Mouse (Mus musculus) CH12.LX (cell line): ENCODE results near the gene Herc4. TPM values are rescaled to one million over a fixed set of nuclear protein-coding genes. Genes with fewer than 3 reads are reported as not detected.

ENCODE experiments used
- DNase-seq: peaks from one replicate; pipeline ENCODE4 v3.0.0-alpha.2; 2013; ENCODE audit errors: extremely low read depth
- H3K27ac ChIP-seq: 2 replicates; pipeline ENCODE4 v1.5.1; 2012; ENCODE audit warnings: low read depth, mild to moderate bottlenecking, control low read depth, moderate library complexity; ENCODE audit not compliant: insufficient read depth
- H3K27me3 ChIP-seq: replicated peaks from 2 replicates; pipeline ENCODE3; 2012; ENCODE audit warnings: inconsistent platforms
- H3K36me3 ChIP-seq, 2 experiments: replicated peaks in 1 of 2; 2 replicates each; pipeline versions ENCODE3 to v1.6.1; 2012; ENCODE audit warnings: inconsistent platforms in 1 of 2, low read length in 1 of 2, mild to moderate bottlenecking in 1 of 2, mixed read lengths in 1 of 2, moderate library complexity in 1 of 2; ENCODE audit not compliant: control insufficient read depth in 1 of 2, insufficient read depth in 1 of 2
- H3K4me1 ChIP-seq, 2 experiments: 2 replicates each; pipeline ENCODE4 v1.6.1; 2012; ENCODE audit warnings: inconsistent platforms in 1 of 2, moderate library complexity in 1 of 2; ENCODE audit not compliant: insufficient read depth in 2 of 2, control insufficient read depth in 1 of 2
- H3K4me2 ChIP-seq: 2 replicates; pipeline ENCODE4 v1.6.1; 2012; ENCODE audit warnings: low read depth, mild to moderate bottlenecking, control low read depth; ENCODE audit not compliant: poor library complexity, insufficient read depth, severe bottlenecking
- H3K4me3 ChIP-seq, 3 experiments: fragments of 150-350 bp in 1 of 3; sonication (generic) in 1 of 3; replicated peaks in 1 of 3; 2 replicates each; pipeline versions ENCODE3 to v1.5.1; 2011 to 2012; ENCODE audit warnings: low read depth in 2 of 3, low read length in 2 of 3, mild to moderate bottlenecking in 2 of 3, moderate library complexity in 2 of 3, control low read depth in 1 of 3, improper control_type of control experiment in 1 of 3, inconsistent platforms in 1 of 3, mixed read lengths in 1 of 3; ENCODE audit not compliant: poor library complexity in 1 of 3
- H3K79me2 ChIP-seq: replicated peaks from 2 replicates; pipeline ENCODE4 v1.6.1; 2012; ENCODE audit warnings: mild to moderate bottlenecking, moderate library complexity; ENCODE audit not compliant: control insufficient read depth, poor library complexity, insufficient read depth, severe bottlenecking; ENCODE audit errors: extremely low read depth
- H3K9ac ChIP-seq: 2 replicates; pipeline ENCODE4 v1.6.1; 2012; ENCODE audit warnings: low read depth, mild to moderate bottlenecking, control low read depth, moderate library complexity; ENCODE audit not compliant: insufficient read depth
- H3K9me3 ChIP-seq: replicated peaks from 2 replicates; pipeline ENCODE3; 2012; ENCODE audit warnings: low read length, inconsistent platforms, mixed read lengths
- BHLHE40 ChIP-seq: IDR thresholded peaks from 2 replicates; pipeline ENCODE4 v1.6.1; 2011; ENCODE audit warnings: mild to moderate bottlenecking, low read depth, low read length, improper control_type of control experiment
- CTCF ChIP-seq, 2 experiments: IDR thresholded peaks in 1 of 2; conservative IDR thresholded peaks in 1 of 2; 2 replicates each; pipeline ENCODE4 v1.5.1; 2011 to 2012; ENCODE audit warnings: low read depth in 2 of 2, low read length in 2 of 2, improper control_type of control experiment in 1 of 2, inconsistent platforms in 1 of 2, mild to moderate bottlenecking in 1 of 2, moderate library complexity in 1 of 2
- E2F4 ChIP-seq: IDR thresholded peaks from 2 replicates; pipeline ENCODE4 v1.6.1; 2011; ENCODE audit warnings: low read depth, low read length, improper control_type of control experiment; ENCODE audit not compliant: insufficient replicate concordance
- ETS1 ChIP-seq: conservative IDR thresholded peaks from 2 replicates; pipeline ENCODE4 v1.6.1; 2012; ENCODE audit warnings: low read depth, mild to moderate bottlenecking, inconsistent platforms, low read length, improper control_type of control experiment, moderate library complexity
- GABPA ChIP-seq: IDR thresholded peaks from 2 replicates; pipeline ENCODE4 v1.6.1; 2012; ENCODE audit warnings: low read depth, low read length, improper control_type of control experiment, inconsistent platforms; ENCODE audit not compliant: insufficient replicate concordance
- IRF4 ChIP-seq: IDR thresholded peaks from 2 replicates; pipeline ENCODE4 v1.6.1; 2014; ENCODE audit warnings: low read depth, mild to moderate bottlenecking, inconsistent platforms, low read length, improper control_type of control experiment
- JUN ChIP-seq: IDR thresholded peaks from 2 replicates; pipeline ENCODE4 v1.6.1; 2011; ENCODE audit warnings: low read depth, mild to moderate bottlenecking, low read length, improper control_type of control experiment, moderate library complexity; ENCODE audit not compliant: insufficient read depth
- JUND ChIP-seq: conservative IDR thresholded peaks from 2 replicates; pipeline ENCODE4 v1.6.1; 2011; ENCODE audit warnings: low read depth, low read length, improper control_type of control experiment
- MAZ ChIP-seq: IDR thresholded peaks from 2 replicates; pipeline ENCODE4 v1.6.1; 2012; ENCODE audit warnings: low read depth, mild to moderate bottlenecking, inconsistent platforms, low read length, improper control_type of control experiment, moderate library complexity
- MEF2A ChIP-seq: IDR thresholded peaks from 2 replicates; pipeline ENCODE4 v1.6.1; 2014; ENCODE audit warnings: low read depth, mild to moderate bottlenecking, inconsistent platforms, low read length, improper control_type of control experiment, borderline replicate concordance
- MXI1 ChIP-seq: IDR thresholded peaks from 2 replicates; pipeline ENCODE4 v1.6.1; 2011; ENCODE audit warnings: mild to moderate bottlenecking, low read depth, low read length, improper control_type of control experiment
- MYC ChIP-seq: IDR thresholded peaks from 2 replicates; pipeline ENCODE4 v1.6.1; 2011; ENCODE audit warnings: low read depth, mild to moderate bottlenecking, improper control_type of control experiment, low read length
- NRF1 ChIP-seq: IDR thresholded peaks from 2 replicates; pipeline ENCODE4 v1.6.1; 2014; ENCODE audit warnings: low read depth, mild to moderate bottlenecking, inconsistent platforms, low read length, improper control_type of control experiment, moderate library complexity
- POLR2AphosphoS2 ChIP-seq: IDR thresholded peaks from 2 replicates; pipeline ENCODE4 v1.6.1; 2011; ENCODE audit warnings: low read depth, low read length, improper control_type of control experiment
- RAD21 ChIP-seq: IDR thresholded peaks from 2 replicates; pipeline ENCODE4 v1.6.1; 2011; ENCODE audit warnings: low read depth, mild to moderate bottlenecking, low read length, improper control_type of control experiment, moderate library complexity
- RCOR1 ChIP-seq: conservative IDR thresholded peaks from 2 replicates; pipeline ENCODE4 v1.6.1; 2012; ENCODE audit warnings: low read depth, mild to moderate bottlenecking, inconsistent platforms, low read length, improper control_type of control experiment
- SMC3 ChIP-seq: IDR thresholded peaks from 2 replicates; pipeline ENCODE4 v1.6.1; 2011; ENCODE audit warnings: low read depth, low read length, improper control_type of control experiment
- TBP ChIP-seq: conservative IDR thresholded peaks from 2 replicates; pipeline ENCODE4 v1.6.1; 2011; ENCODE audit warnings: low read depth, low read length, improper control_type of control experiment
- TCF12 ChIP-seq: IDR thresholded peaks from 2 replicates; pipeline ENCODE4 v1.6.1; 2014; ENCODE audit warnings: low read depth, mild to moderate bottlenecking, inconsistent platforms, low read length, improper control_type of control experiment
- UBTF ChIP-seq: IDR thresholded peaks from 2 replicates; pipeline ENCODE4 v1.6.1; 2012; ENCODE audit warnings: low read depth, mild to moderate bottlenecking, inconsistent platforms, low read length, improper control_type of control experiment, moderate library complexity
- USF1 ChIP-seq: IDR thresholded peaks from 2 replicates; pipeline ENCODE4 v1.6.1; 2014; ENCODE audit warnings: low read depth, mild to moderate bottlenecking, inconsistent platforms, low read length, improper control_type of control experiment
- ZC3H11A ChIP-seq: IDR thresholded peaks from 2 replicates; pipeline ENCODE4 v1.6.1; 2012; ENCODE audit warnings: low read depth, mild to moderate bottlenecking, inconsistent platforms, low read length, improper control_type of control experiment
- ZKSCAN1 ChIP-seq: IDR thresholded peaks from 2 replicates; pipeline ENCODE4 v1.6.1; 2012; ENCODE audit warnings: low read depth, inconsistent platforms, low read length, improper control_type of control experiment, borderline replicate concordance
- ZMIZ1 ChIP-seq: IDR thresholded peaks from 2 replicates; pipeline ENCODE4 v1.6.1; 2012; ENCODE audit warnings: low read depth, mild to moderate bottlenecking, inconsistent platforms, low read length, improper control_type of control experiment
- ZNF384 ChIP-seq: IDR thresholded peaks from 2 replicates; pipeline ENCODE4 v1.6.1; 2012; ENCODE audit warnings: low read depth, low read length, improper control_type of control experiment, inconsistent platforms
- dilution Hi-C: fragments of 300-500 bp; cut with MboI; formaldehyde crosslinking; loops from 2 replicates; pipeline ENCODE4 v1.14.3; 2020; ENCODE audit warnings: low sequenced_read_pairs; ENCODE audit not compliant: extremely low pct_unique_long_range_greater_than_20kb, extremely low pct_ligation_motif_present
- in situ Hi-C: fragments of 300-500 bp; cut with MboI; formaldehyde crosslinking; loops from 3 replicates; pipeline ENCODE4 v1.14.3; 2019; ENCODE audit warnings: low sequenced_read_pairs, low pct_ligation_motif_present, low pct_unique_long_range_greater_than_20kb, mixed read lengths
- polyA plus RNA-seq: library from polyadenylated mRNA; unstranded; fragments of >175 nt; gene quantifications from 2 replicates; pipeline ENCODE4 v1.2.1, GENCODE M21; 2012; ENCODE audit warnings: low read depth; ENCODE audit not compliant: insufficient read length
- total RNA-seq, 2 experiments: library from RNA; depleted of rRNA; stranded (reverse); fragments of 300-350 nt in 1 of 2; fragments of >200 nt in 1 of 2; gene quantifications; 2 replicates each; pipeline ENCODE4 v1.2.3; 2012 to 2014

Gene Herc4
- total and polyA plus RNA-seq, 3 experiments: 36.6 to 96.1 (median 68.1) TPM

DNA sequence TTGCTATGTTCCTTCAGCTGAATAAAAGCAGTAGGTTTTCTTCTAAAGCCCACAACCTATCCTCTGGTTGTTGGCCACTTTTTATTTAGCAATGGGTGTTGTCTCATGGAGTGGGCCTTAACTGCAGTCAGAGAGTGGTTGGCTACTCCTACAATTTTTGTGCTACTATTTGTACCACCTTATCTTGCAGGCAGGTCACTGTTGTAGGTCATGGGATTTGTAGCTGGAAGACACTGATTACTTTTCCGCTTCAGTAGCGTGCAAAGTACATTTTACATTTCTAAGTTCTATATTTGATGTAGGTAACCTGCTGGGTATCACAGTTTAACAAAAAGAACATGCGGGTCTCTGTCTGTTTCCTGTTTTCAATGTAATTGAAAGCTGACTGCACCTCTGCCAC is 15.7 kb downstream of the Herc4 start:
- H3K9me3 ChIP-seq: peaks cover 2% of the 10 kb centered on the region
- no peak overlapping the region for H3K27ac ChIP-seq
- H3K4me1 ChIP-seq: peaks cover 2 to 32% of the 10 kb centered on the region in 2 experiments; a peak in 3 of 4 replicates
- TF ChIP-seq ZNF384 (no peak), ZMIZ1 (no peak), SMC3 (no peak), UBTF (no peak), MYC (no peak), MXI1 (no peak), CTCF (conservative IDR thresholded peaks at IDR 0.05 in 1 of 2, IDR thresholded peaks at IDR 0.05 in 1 of 2; ENCODE audit: low read depth in 2 of 2, low read length in 2 of 2) (no peak), RAD21 (no peak), ZC3H11A (no peak), E2F4 (no peak), POLR2AphosphoS2 (no peak)
- H3K9ac ChIP-seq: no peak overlapping the region
- no peaks in the 10 kb centered on the region for H3K27me3 ChIP-seq
- H3K36me3 ChIP-seq: peaks cover 14 to 57% of the 10 kb centered on the region in 2 experiments
- dilution Hi-C loops (no loop called here), in situ Hi-C loops (loop anchor here (10.0 kb wide), 1 partner anchor 105 kb away; no protein-coding TSS in a partner anchor)
- DNase-seq: no peak
- H3K4me2 ChIP-seq: no peak overlapping the region
- peaks cover 48% of the 10 kb centered on the region for H3K79me2 ChIP-seq
- no peak overlapping the region for H3K4me3 ChIP-seq

DNA sequence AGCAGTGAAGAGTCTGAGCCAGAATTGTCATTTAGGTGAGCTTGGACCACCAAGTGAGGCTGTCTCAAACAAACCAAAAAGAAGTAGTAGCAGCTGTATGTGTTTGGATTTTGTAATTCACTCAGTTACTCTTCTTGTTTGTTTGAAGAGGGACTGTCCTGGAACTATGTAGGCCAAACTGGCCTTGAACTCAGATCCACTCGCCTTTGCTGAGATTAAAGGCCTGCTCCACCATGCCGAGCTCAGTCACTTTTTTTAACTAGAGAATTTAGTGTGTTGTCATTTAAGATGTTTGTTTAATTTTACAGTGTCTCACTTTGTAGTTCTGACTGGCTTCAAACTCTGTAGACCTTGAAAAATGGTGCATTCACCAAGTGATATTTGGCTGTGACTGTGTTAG is 24.3 kb downstream of the Herc4 start:
- TF ChIP-seq IRF4 (no peak), RCOR1 (no peak), ETS1 (no peak), GABPA (no peak), NRF1 (no peak), MEF2A (no peak), ZMIZ1 (no peak), TCF12 (no peak), TBP (no peak), ZKSCAN1 (no peak), JUN (no peak), BHLHE40 (no peak), JUND (no peak), CTCF (conservative IDR thresholded peaks at IDR 0.05 in 1 of 2, IDR thresholded peaks at IDR 0.05 in 1 of 2; ENCODE audit: low read depth in 2 of 2, low read length in 2 of 2) (no peak), MAZ (no peak), USF1 (no peak)
- H3K27me3 ChIP-seq: no peaks in the 10 kb centered on the region
- dilution Hi-C loops (no loop called here), in situ Hi-C loops (no loop called here)
- H3K79me2 ChIP-seq: peaks cover 28% of the 10 kb centered on the region
- no peak overlapping the region for H3K9ac ChIP-seq
- no peaks in the 10 kb centered on the region for H3K9me3 ChIP-seq
- no peak for DNase-seq
- no peak overlapping the region for H3K4me3 ChIP-seq
- H3K4me2 ChIP-seq: no peak overlapping the region
- peaks cover 21 to 71% of the 10 kb centered on the region in 2 experiments for H3K36me3 ChIP-seq
- no peak overlapping the region for H3K27ac ChIP-seq
- H3K4me1 ChIP-seq: peaks cover 0 to 12% of the 10 kb centered on the region in 2 experiments; a peak in 2 of 4 replicates
